Mouse (Mus musculus): Measurements from ENCODE around the gene Slc3a2. TPM values are rescaled to one million over a fixed set of nuclear protein-coding genes. Genes with fewer than 3 reads are reported as not detected.
A peak's percentile ranks its signal among the peaks of the same experiment; 100 is the strongest.

Gene Slc3a2
- polyA plus RNA-seq, 1 experiment from 2014 or later = 120 TPM

DNA sequence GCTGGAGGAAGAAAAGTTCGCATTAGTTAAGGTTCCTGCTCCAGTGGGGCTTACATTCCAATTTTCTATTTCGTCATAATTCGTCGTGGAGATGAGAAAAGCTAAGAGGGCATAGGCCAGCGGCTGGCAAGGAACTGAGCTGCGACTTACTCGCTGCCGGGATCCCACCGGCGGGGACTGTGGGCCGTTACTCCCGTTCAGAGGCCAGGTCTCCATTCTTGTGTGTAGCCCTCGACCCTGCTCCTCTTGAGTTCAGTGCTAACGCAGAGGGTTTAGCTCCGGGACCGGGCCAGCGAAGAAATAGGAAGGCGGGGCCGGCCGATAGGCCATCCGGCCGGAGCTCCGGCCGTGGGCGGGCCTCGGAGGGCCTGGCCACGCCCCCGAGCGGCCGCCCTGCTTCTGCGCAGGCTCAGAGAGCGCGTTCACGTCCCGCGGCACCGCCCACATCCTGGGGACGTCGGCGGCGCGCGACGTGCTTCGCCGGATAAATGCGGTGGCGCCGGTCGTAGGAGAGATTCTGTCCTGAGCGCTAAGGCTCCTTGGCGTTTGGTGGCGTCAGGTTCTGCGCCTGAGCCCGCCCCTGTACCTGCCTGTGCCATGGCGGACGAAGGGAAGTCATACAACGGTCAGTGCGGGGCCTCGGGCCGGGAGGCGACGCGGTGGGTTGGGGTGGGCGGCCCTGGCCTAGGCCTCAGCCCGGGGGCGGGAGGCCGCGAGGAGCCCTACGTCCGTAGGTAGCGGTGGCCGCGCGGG, 33.6 kb upstream of the Slc3a2 start, which contains the start of gene Nxf1:
Gene Nxf1 (plus strand): TSS at position 439 of the 753 bp plus-strand sequence.
- Histone ChIP-seq H3K9ac (replicated peaks; ENCODE audit: low read length) (peak within 1 kb of the TSS; percentile 95), H3K4me3 (ENCODE audit: low read depth, low read length) (peak within 1 kb of the TSS; percentile 96), H3K4me2 (ENCODE audit: low read depth, low read length) (peak within 1 kb of the TSS; percentile 71), H3K27ac (replicated peaks; ENCODE audit: low read depth, low read length) (peak within 1 kb of the TSS; percentile 85), H3K36me3 (replicated peaks; ENCODE audit: control insufficient read depth, insufficient read depth, low read depth, low read length) (peaks cover 7% of the 10 kb centered on the region), H3K27me3 (ENCODE audit: control insufficient read depth, insufficient read depth, low read length) (no peaks in the 10 kb centered on the region), H3K9me3 (replicated peaks; ENCODE audit: control insufficient read depth, low read length) (no peaks in the 10 kb centered on the region), H3K4me1 (ENCODE audit: control insufficient read depth, insufficient read depth, low read length) (no peaks in the 10 kb centered on the region)
- DNase-seq (ENCODE audit: low spot score) (peak; percentile 97), ATAC-seq (replicated peaks; ENCODE audit: insufficient number of reproducible peaks, low FRiP score, low TSS enrichment, low read depth) (peak; percentile 90)
- under 1% methylated on average over 75 of the region's 75 CpGs for WGBS

DNA sequence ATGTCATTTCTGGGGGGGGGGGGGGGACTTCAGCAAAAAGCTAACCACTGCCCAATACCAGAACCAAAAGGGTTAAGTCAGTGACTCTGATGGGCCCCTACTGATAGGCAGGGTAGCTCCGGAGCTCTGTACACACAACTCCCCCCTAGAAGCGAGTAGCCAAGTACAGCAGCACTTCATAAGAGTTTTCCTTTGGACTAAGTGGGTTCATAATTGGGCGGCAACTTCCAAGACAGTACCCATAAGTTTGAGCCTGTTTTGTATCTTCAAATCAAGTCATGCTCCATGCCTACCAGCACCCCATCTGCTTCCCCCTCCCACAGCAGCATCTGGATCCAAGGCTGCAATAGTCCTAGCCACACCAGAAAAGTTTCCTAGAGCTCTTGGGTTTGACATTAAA, 32.5 kb upstream of the Slc3a2 start:
- 81% methylated on average over 3 of the region's 3 CpGs for WGBS
- no peaks in the 10 kb centered on the region for H3K4me1 ChIP-seq (ENCODE audit: control insufficient read depth, insufficient read depth, low read length)
- ATAC-seq (replicated peaks; ENCODE audit: insufficient number of reproducible peaks, low FRiP score, low TSS enrichment, low read depth) = no peak
- no peaks in the 10 kb centered on the region for H3K9me3 ChIP-seq (replicated peaks; ENCODE audit: control insufficient read depth, low read length)
- H3K4me2 ChIP-seq (ENCODE audit: low read depth, low read length) = no peak overlapping the region
- H3K36me3 ChIP-seq (replicated peaks; ENCODE audit: control insufficient read depth, insufficient read depth, low read depth, low read length) = peaks cover 12% of the 10 kb centered on the region
- no peaks in the 10 kb centered on the region for H3K27me3 ChIP-seq (ENCODE audit: control insufficient read depth, insufficient read depth, low read length)
- no peak overlapping the region for H3K9ac ChIP-seq (replicated peaks; ENCODE audit: low read length)
- H3K27ac ChIP-seq (replicated peaks; ENCODE audit: low read depth, low read length) = no peak overlapping the region
- H3K4me3 ChIP-seq (ENCODE audit: low read depth, low read length) = no peak overlapping the region
- no peak for DNase-seq (ENCODE audit: low spot score)

DNA sequence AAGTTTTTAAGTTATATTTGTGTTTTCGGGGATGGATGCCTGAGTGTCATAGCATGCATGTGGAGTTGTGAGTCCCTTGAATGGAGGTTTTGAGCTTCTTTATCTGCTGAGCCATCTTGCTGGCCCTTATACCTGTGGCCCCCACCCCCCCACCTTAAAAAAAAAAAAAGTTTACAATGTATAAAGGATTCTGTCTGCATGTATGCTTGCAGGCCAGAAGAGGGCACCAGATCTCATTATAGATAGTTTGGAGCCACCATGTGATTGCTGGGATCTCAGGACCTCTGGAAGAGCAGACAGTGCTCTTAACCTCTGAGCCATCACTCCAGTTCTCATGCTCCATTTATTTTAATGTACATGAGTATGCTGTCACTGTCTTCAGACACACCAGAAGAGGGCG, 24.2 kb upstream of the Slc3a2 start:
- no peak for ATAC-seq (replicated peaks; ENCODE audit: insufficient number of reproducible peaks, low FRiP score, low TSS enrichment, low read depth)

DNA sequence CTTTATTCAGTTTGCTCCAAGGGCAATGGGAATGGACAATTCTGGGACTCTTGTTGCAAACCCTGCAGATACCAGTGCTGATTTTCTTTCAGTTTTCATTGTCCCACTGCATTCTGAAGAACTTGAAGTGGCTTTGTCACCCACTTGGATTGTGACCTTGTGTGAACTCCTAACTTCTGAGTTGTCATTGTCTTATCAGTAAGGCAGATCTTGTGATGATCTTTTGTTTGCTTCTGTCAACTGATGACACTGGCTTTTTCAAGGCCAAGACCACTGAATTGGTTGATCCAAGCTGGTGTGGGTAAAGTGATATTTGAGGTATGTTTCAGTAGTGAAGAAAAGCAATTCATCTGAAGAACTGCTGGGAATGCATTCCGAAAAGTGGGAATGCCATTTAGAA, 22.2 kb upstream of the Slc3a2 start:
- DNase-seq (ENCODE audit: low spot score) (no peak), ATAC-seq (replicated peaks; ENCODE audit: insufficient number of reproducible peaks, low FRiP score, low TSS enrichment, low read depth) (no peak)
- no peak overlapping the region for H3K27ac ChIP-seq (replicated peaks; ENCODE audit: low read depth, low read length)
- H3K4me2 ChIP-seq (ENCODE audit: low read depth, low read length) = no peak overlapping the region
- H3K36me3 ChIP-seq (replicated peaks; ENCODE audit: control insufficient read depth, insufficient read depth, low read depth, low read length) = peaks cover under 1% of the 10 kb centered on the region
- H3K9me3 ChIP-seq (replicated peaks; ENCODE audit: control insufficient read depth, low read length) = no peaks in the 10 kb centered on the region
- no peak overlapping the region for H3K9ac ChIP-seq (replicated peaks; ENCODE audit: low read length)
- WGBS = 93% methylated on average over 1 of the region's 1 CpGs
- H3K27me3 ChIP-seq (ENCODE audit: control insufficient read depth, insufficient read depth, low read length) = no peaks in the 10 kb centered on the region
- peaks cover 2% of the 10 kb centered on the region; the same call in 1 of the 2 replicates for H3K4me1 ChIP-seq (ENCODE audit: control insufficient read depth, insufficient read depth, low read length)
- H3K4me3 ChIP-seq (ENCODE audit: low read depth, low read length) = no peak overlapping the region

More for the DNA sequence above, 24.2 kb upstream of the Slc3a2 start:
- H3K4me2 ChIP-seq (ENCODE audit: low read depth, low read length) = no peak overlapping the region
- no peak overlapping the region for H3K9ac ChIP-seq (replicated peaks; ENCODE audit: low read length)
- H3K4me1 ChIP-seq (ENCODE audit: control insufficient read depth, insufficient read depth, low read length) = no peaks in the 10 kb centered on the region
- H3K27ac ChIP-seq (replicated peaks; ENCODE audit: low read depth, low read length) = no peak overlapping the region
- H3K27me3 ChIP-seq (ENCODE audit: control insufficient read depth, insufficient read depth, low read length) = no peaks in the 10 kb centered on the region
- WGBS = 76% methylated on average over 2 of the region's 2 CpGs
- peak; percentile 4 for DNase-seq (ENCODE audit: low spot score)
- no peaks in the 10 kb centered on the region for H3K9me3 ChIP-seq (replicated peaks; ENCODE audit: control insufficient read depth, low read length)
- peaks cover 8% of the 10 kb centered on the region for H3K36me3 ChIP-seq (replicated peaks; ENCODE audit: control insufficient read depth, insufficient read depth, low read depth, low read length)
- no peak overlapping the region for H3K4me3 ChIP-seq (ENCODE audit: low read depth, low read length)

DNA sequence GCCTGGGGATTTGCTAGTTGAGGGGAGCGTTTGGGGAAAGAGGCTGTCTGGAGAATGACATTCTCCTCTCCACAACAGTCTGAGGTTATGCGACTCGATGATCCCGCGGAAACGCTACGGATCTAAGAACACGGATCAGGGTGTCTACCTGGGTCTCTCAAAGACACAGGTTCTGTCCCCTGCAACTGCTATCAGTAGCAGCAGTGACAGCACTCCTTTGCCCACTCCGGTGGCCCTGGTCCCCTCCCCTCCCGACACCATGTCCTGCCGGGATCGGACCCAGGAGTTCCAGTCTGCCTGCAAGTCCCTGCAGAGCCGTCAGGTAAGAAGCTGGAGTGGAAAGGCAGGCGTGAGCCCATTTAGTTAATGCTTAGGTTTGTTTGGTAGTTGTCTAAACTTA, 19.0 kb upstream of the Slc3a2 start:
- no peak overlapping the region for H3K27ac ChIP-seq (replicated peaks; ENCODE audit: low read depth, low read length)

DNA sequence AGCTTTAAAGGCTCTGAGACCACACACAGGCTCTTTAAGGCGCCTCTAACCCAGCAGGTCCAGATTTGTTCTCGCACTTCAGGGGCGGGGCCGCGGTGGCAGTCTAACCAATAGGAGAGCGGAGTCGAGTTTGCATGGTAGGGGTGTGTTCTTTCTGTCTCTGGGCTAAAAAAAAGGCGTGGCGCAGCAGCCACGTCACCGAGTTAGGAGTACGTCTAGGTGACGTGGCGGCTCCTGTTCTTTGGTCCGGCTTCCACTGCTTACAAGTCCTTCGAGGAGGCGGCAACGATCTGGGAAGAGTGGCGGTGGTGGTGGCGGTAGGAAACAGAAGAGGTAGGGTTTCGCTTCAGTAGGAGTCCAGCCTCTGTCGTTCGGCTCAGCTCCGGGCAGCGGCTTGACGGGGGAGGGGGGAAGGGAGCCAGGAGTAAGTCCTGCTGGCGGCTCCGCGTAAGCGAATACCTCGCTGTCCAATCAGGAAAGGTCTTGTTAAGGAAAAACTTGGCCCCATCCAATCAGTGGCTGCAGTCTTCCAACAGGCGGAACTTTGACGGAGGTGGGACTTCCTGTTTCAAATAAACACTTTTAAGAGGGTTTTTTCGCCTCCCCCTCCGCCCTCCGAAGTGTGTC, 18.2 kb upstream of the Slc3a2 start, which contains the start of gene Stx5a:
Gene Stx5a (plus strand): TSS at position 171 of the 627 bp plus-strand sequence.
- peak within 1 kb of the TSS; percentile 88 for H3K9ac ChIP-seq (replicated peaks; ENCODE audit: low read length)
- H3K27ac ChIP-seq (replicated peaks; ENCODE audit: low read depth, low read length) = peak within 1 kb of the TSS; percentile 69; the same call in 1 of the 2 replicates
- no peaks in the 10 kb centered on the region for H3K9me3 ChIP-seq (replicated peaks; ENCODE audit: control insufficient read depth, low read length)
- WGBS = under 1% methylated on average over 36 of the region's 36 CpGs
- H3K36me3 ChIP-seq (replicated peaks; ENCODE audit: control insufficient read depth, insufficient read depth, low read depth, low read length) = no peaks in the 10 kb centered on the region; the same call in none of the 2 replicates
- peak within 1 kb of the TSS; percentile 80 for H3K4me3 ChIP-seq (ENCODE audit: low read depth, low read length)
- peaks cover 2% of the 10 kb centered on the region; the same call in 1 of the 2 replicates for H3K4me1 ChIP-seq (ENCODE audit: control insufficient read depth, insufficient read depth, low read length)
- H3K27me3 ChIP-seq (ENCODE audit: control insufficient read depth, insufficient read depth, low read length) = no peaks in the 10 kb centered on the region
- peak within 1 kb of the TSS; percentile 67 for H3K4me2 ChIP-seq (ENCODE audit: low read depth, low read length)
- peak; percentile 97 for ATAC-seq (replicated peaks; ENCODE audit: insufficient number of reproducible peaks, low FRiP score, low TSS enrichment, low read depth)
- DNase-seq (ENCODE audit: low spot score) = peak; percentile 98

More for the DNA sequence above, 19.0 kb upstream of the Slc3a2 start:
- peak overlapping the region; percentile 67 for H3K4me2 ChIP-seq (ENCODE audit: low read depth, low read length)
- no peaks in the 10 kb centered on the region; the same call in none of the 2 replicates for H3K36me3 ChIP-seq (replicated peaks; ENCODE audit: control insufficient read depth, insufficient read depth, low read depth, low read length)
- H3K4me1 ChIP-seq (ENCODE audit: control insufficient read depth, insufficient read depth, low read length) = peaks cover 2% of the 10 kb centered on the region; the same call in 1 of the 2 replicates
- peak overlapping the region; percentile 80 for H3K4me3 ChIP-seq (ENCODE audit: low read depth, low read length)
- H3K9ac ChIP-seq (replicated peaks; ENCODE audit: low read length) = peak overlapping the region; percentile 88
- WGBS = 16% methylated on average over 14 of the region's 14 CpGs
- no peaks in the 10 kb centered on the region for H3K9me3 ChIP-seq (replicated peaks; ENCODE audit: control insufficient read depth, low read length)
- DNase-seq (ENCODE audit: low spot score) (no peak), ATAC-seq (replicated peaks; ENCODE audit: insufficient number of reproducible peaks, low FRiP score, low TSS enrichment, low read depth) (no peak)
- H3K27me3 ChIP-seq (ENCODE audit: control insufficient read depth, insufficient read depth, low read length) = no peaks in the 10 kb centered on the region

DNA sequence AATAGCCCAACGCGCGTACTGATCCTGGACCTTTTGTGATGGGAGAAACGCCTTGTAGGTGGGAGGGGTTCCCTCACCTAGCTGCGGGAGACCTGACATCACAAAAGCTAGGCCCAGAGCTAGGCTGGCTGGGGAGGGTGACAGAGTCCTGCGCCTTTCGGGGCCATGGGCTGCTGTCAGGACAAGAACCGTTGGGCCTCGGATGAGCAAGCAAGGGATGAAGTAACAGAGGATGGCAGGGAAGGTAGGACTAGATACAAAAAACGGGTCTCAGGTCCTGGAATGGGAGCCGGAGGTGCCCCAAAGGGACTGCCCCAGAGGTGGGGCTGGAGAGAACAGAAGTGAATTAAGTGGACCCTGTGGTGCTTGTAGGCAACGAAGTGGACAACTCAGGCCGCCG, 17.4 kb upstream of the Slc3a2 start, which contains the start of gene 1700092M07Rik:
Gene 1700092M07Rik (plus strand): TSS at position 116 of the 400 bp plus-strand sequence.
- Histone ChIP-seq H3K9ac (replicated peaks; ENCODE audit: low read length) (peak within 1 kb of the TSS; percentile 65), H3K27me3 (ENCODE audit: control insufficient read depth, insufficient read depth, low read length) (no peaks in the 10 kb centered on the region), H3K9me3 (replicated peaks; ENCODE audit: control insufficient read depth, low read length) (no peaks in the 10 kb centered on the region), H3K36me3 (replicated peaks; ENCODE audit: control insufficient read depth, insufficient read depth, low read depth, low read length) (no peaks in the 10 kb centered on the region; the same call in none of the 2 replicates), H3K4me2 (ENCODE audit: low read depth, low read length) (peak within 1 kb of the TSS; percentile 23), H3K27ac (replicated peaks; ENCODE audit: low read depth, low read length) (peak within 1 kb of the TSS; percentile 69; the same call in 1 of the 2 replicates), H3K4me1 (ENCODE audit: control insufficient read depth, insufficient read depth, low read length) (peaks cover 2% of the 10 kb centered on the region; the same call in 1 of the 2 replicates), H3K4me3 (ENCODE audit: low read depth, low read length) (peak within 1 kb of the TSS; percentile 80)
- DNase-seq (ENCODE audit: low spot score) (no peak), ATAC-seq (replicated peaks; ENCODE audit: insufficient number of reproducible peaks, low FRiP score, low TSS enrichment, low read depth) (peak; percentile 37)
- 69% methylated on average over 14 of the region's 14 CpGs for WGBS
